Mouse (Mus musculus): Measurements from ENCODE around the gene Acat2.
"Not testable (repeated sequence)": the region's sequence is repeated elsewhere in the genome, so short reads cannot be mapped to it uniquely, and the experiment has no call there.

Gene Acat2

GRCm38 (mm10) chr17:12960331-12960873 lies at the start of gene Acat2:
Gene Acat2 (minus strand): TSS chr17:12960747.
- DNase-seq = peak; percentile 96

GRCm38 (mm10) chr17:13009887-13010286 lies 49.3 kb upstream of the Acat2 start:
- DNase-seq = peak; percentile 51

- DNase-seq = peak; percentile 61
Measured at GRCm38 (mm10) chr17:13008528-13008927, 48.0 kb upstream of the Acat2 start.

GRCm38 (mm10) chr17:13007730-13008425 lies 47.3 kb upstream of the Acat2 start:
- peak; percentile 99 for DNase-seq

GRCm38 (mm10) chr17:13006984-13007383 lies 46.4 kb upstream of the Acat2 start:
- no peak for DNase-seq

GRCm38 (mm10) chr17:13006546-13006945 lies 46.0 kb upstream of the Acat2 start, which contains the start of gene Sod2:
Gene Sod2 (plus strand): TSS chr17:13006846.
- not testable (repeated sequence) for DNase-seq

GRCm38 (mm10) chr17:13004436-13004835 lies 43.9 kb upstream of the Acat2 start:
- DNase-seq = not testable (repeated sequence)

- not testable (repeated sequence) for DNase-seq
Measured at GRCm38 (mm10) chr17:13002243-13002642, 41.7 kb upstream of the Acat2 start.

GRCm38 (mm10) chr17:12999069-12999468 lies 38.5 kb upstream of the Acat2 start:
- no peak for DNase-seq

GRCm38 (mm10) chr17:12997890-12998289 lies 37.3 kb upstream of the Acat2 start:
- no peak for DNase-seq

GRCm38 (mm10) chr17:12996345-12996744 lies 35.8 kb upstream of the Acat2 start:
- DNase-seq = peak; percentile 65

- DNase-seq = no peak
Measured at GRCm38 (mm10) chr17:12994069-12994468, 33.5 kb upstream of the Acat2 start, which contains the start of gene Wtap. Gene Wtap (minus strand): TSS chr17:12994169.

- DNase-seq = peak; percentile 98
Measured at GRCm38 (mm10) chr17:12992470-12992991, 32.0 kb upstream of the Acat2 start.

- peak; percentile 90 for DNase-seq
Measured at GRCm38 (mm10) chr17:12991635-12992358, 31.2 kb upstream of the Acat2 start.

- no peak for DNase-seq
Measured at GRCm38 (mm10) chr17:12991194-12991634, 30.7 kb upstream of the Acat2 start.

- no peak for DNase-seq
Measured at GRCm38 (mm10) chr17:12990567-12991145, 30.1 kb upstream of the Acat2 start.

GRCm38 (mm10) chr17:12988096-12988495 lies 27.5 kb upstream of the Acat2 start:
- DNase-seq = not testable (repeated sequence)

GRCm38 (mm10) chr17:12983988-12984387 lies 23.4 kb upstream of the Acat2 start:
- no peak for DNase-seq

- DNase-seq = no peak
Measured at GRCm38 (mm10) chr17:12978546-12978945, 18.0 kb upstream of the Acat2 start.

GRCm38 (mm10) chr17:12973851-12974250 lies 13.3 kb upstream of the Acat2 start:
- no peak for DNase-seq

GRCm38 (mm10) chr17:12967173-12967572 lies 6.6 kb upstream of the Acat2 start:
- no peak for DNase-seq

- DNase-seq = no peak
Measured at GRCm38 (mm10) chr17:12963476-12963875, 2.9 kb upstream of the Acat2 start.

GRCm38 (mm10) chr17:12959377-12959776 lies 1.2 kb downstream of the Acat2 start:
- DNase-seq = peak; percentile 42

Measured in cerebellum, adult 9-11 months (tissue).